Mouse (Mus musculus) small intestine, adult 2 months (tissue): ENCODE results near the gene Arhgef33.

Experiments
- CTCF ChIP-seq: fragments of 200-500 bp; IDR thresholded peaks from 2 replicates; pipeline ENCODE4 v1.5.1; 2012; ENCODE audit warnings: low read depth, mild to moderate bottlenecking, control low read depth, inconsistent platforms, low read length, moderate library complexity, mixed read lengths; ENCODE audit not compliant: insufficient replicate concordance, insufficient read length; ENCODE audit errors: extremely low read depth
- POLR2A ChIP-seq: fragments of 200-500 bp; IDR thresholded peaks from 2 replicates; pipeline ENCODE4 v1.6.1; 2012; ENCODE audit warnings: low read depth, mild to moderate bottlenecking, control low read depth, inconsistent platforms, low read length, moderate library complexity

DNA sequence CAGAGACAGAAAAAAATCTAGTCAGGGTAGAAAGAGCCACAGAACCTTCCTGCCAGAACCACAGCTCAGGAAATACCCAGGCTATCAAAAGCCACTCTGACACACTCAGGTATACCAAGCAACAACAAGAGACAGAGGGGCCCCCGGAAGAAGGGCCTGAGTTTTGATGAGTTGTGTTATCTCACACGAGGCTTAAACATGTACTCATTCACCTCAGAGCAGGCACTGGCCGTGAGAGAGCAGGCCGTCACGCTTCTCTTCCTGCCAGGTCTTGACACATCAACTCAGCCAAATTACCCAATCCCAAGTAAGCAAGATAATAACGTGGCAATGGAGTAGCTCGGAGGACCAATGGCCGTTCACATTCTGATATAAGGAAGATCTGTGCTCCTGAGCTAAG lies 16.5 kb downstream of the Arhgef33 start:
- TF ChIP-seq CTCF (no peak), POLR2A (no peak)
